11 mouse cellular contexts compared by ENCODE assay signal in the genomic region with DNA sequence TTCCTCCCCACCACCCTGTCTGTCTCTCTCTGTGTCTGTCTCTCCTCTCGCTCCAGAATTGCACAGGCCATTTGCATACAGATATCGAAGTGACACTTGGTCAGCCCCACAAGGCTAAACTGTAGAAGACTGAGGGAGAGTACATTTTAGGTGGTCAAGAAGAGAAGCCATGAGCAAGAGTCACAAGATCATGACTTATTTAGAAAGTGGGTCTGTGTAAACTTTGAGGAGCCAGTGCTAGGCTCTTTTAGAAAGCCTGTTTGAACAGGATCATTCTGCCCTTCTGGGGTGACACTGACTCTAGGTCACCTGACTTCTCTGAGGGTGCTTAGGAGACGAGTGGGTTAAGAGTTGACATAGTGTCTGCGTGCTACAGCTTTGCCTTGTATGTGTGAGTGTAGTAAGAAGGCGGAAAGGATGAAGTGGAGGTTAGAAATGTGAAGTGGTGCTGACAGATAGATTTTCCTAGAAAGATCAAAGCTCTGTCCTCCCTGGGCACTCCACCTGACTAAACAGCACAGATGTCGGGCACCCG. TPM values are rescaled to one million over a fixed set of nuclear protein-coding genes. Genes with fewer than 3 reads are reported as not detected.
A peak's percentile ranks its signal among the peaks of the same experiment; 100 is the strongest.
DNase-seq lines count a peak whose midpoint lies in the region; ATAC-seq and TF ChIP-seq lines count a peak whose summit lies in the region.
"Had no signal": no experiment of that assay in that cellular context is flagged by ENCODE, and none has a peak within 500 bp of the region (broad histone marks: within the 10 kb centered on the region; RNA-seq: fewer than 3 reads in every experiment).

No protein-coding gene starts in this region.

- peak; percentile 23 for DNase-seq in heart, adult 11 months
- no peak for DNase-seq in heart, postnatal 36 days
- DNase-seq in lung, adult 2 months: peak; percentile 18
- no peak for DNase-seq in lung, postnatal 4 days
- no peak for DNase-seq in midbrain, embryonic 10.5 days (ENCODE audit: low spot score)
- DNase-seq in ovary, postnatal 10 days (ENCODE audit: low spot score): no peak
- DNase-seq in adrenal gland, adult 8-10 months: no peak
- DNase-seq: cerebellum, postnatal 36 days; spleen, adult 18-20 months had no signal

- H3K27ac ChIP-seq in midbrain, embryonic 10.5 days (replicated peaks): peak overlapping the region; percentile 70; the same call in 1 of the 2 replicates

- H3K9me3 ChIP-seq in midbrain, embryonic 10.5 days (replicated peaks): no peaks in the 10 kb centered on the region

- peaks cover 3% of the 10 kb centered on the region; the same call in 1 of the 2 replicates for H3K4me1 ChIP-seq in lung, adult 2 months (ENCODE audit: control insufficient read depth, insufficient read depth, low read length)
- H3K4me1 ChIP-seq in midbrain, embryonic 10.5 days: peaks cover 53% of the 10 kb centered on the region

- peaks cover 7% of the 10 kb centered on the region; the same call in 1 of the 2 replicates for H3K36me3 ChIP-seq in midbrain, embryonic 10.5 days

- TF ChIP-seq POLR2A in lung, adult 2 months (IDR thresholded peaks at IDR 0.05; ENCODE audit: borderline replicate concordance, extremely low read depth, low read depth, low read length): no peak

- no peak overlapping the region for H3K4me3 ChIP-seq in lung, adult 2 months (replicated peaks; ENCODE audit: extremely low read depth, low read depth, low read length)
- no peak overlapping the region for H3K4me3 ChIP-seq in midbrain, embryonic 10.5 days
- H3K4me3 ChIP-seq: myocyte had no signal

- WGBS in lung, adult 2 months: 39% methylated on average over 7 of the region's 7 CpGs
- WGBS in midbrain, embryonic 10.5 days: 66% methylated on average over 7 of the region's 7 CpGs

- TF ChIP-seq CTCF in lung, adult 2 months (IDR thresholded peaks at IDR 0.05; ENCODE audit: insufficient read depth, low read length): no peak

- no peaks in the 10 kb centered on the region for H3K27me3 ChIP-seq in midbrain, embryonic 10.5 days (ENCODE audit: low read depth, poor library complexity, severe bottlenecking)

- ATAC-seq in megakaryocyte, adult 5-6 weeks (ENCODE audit: poor library complexity, severe bottlenecking): no peak

- intact Hi-C loops in heart, postnatal 36 days (cut with DNase I): no loop called here

RNA-seq across cellular contexts. Expression of a gene that starts 30.3 kb away (rescaled TPM):
- under 1 TPM; 0.22 TPM for total RNA-seq in heart, postnatal 36 days (2021)
- polyA plus RNA-seq in lung, adult 2 months (2012; rRNA removed): 5.0 and 6.5 TPM in 2 replicates
- 4.6 and 8.3 TPM in 2 replicates for polyA plus RNA-seq in midbrain, embryonic 10.5 days (2016; fragmentation: Nextera tagmentation; extraction: Ambion mirVana)
- 5.0 and 8.2 TPM in 2 replicates for total RNA-seq in megakaryocyte, adult 5-6 weeks (2015)
- 3.0 and 3.5 TPM in 2 replicates for total RNA-seq in megakaryocyte, adult 5-6 weeks (2017)
- total RNA-seq in adrenal gland, adult 8-10 months (2022): 1 to 10 TPM; 2.5 to 3.9 (median 3.5) TPM
- polyA plus RNA-seq: myocyte had no signal

Comparison
In these comparisons a context has a peak if more than half of its experiments do, and no peak if none do; other contexts are left out.
1. DNase-seq: peak in heart, adult 11 months (single experiment) and lung, adult 2 months (single experiment); none in heart, postnatal 36 days (0 of 2), lung, postnatal 4 days (0 of 2), midbrain, embryonic 10.5 days (single experiment), ovary, postnatal 10 days (single experiment) and adrenal gland, adult 8-10 months (single experiment).